Mouse (Mus musculus): ENCODE data around the gene Cdh13. TPM values are rescaled to one million over a fixed set of nuclear protein-coding genes. Genes with fewer than 3 reads are reported as not detected.
"Not testable (repeated sequence)": the region's sequence is repeated elsewhere in the genome, so short reads cannot be mapped to it uniquely, and the experiment has no call there.

Cdh13 gene
- total RNA-seq, 1 experiment from 2014 or later: 6.3 TPM

DNA sequence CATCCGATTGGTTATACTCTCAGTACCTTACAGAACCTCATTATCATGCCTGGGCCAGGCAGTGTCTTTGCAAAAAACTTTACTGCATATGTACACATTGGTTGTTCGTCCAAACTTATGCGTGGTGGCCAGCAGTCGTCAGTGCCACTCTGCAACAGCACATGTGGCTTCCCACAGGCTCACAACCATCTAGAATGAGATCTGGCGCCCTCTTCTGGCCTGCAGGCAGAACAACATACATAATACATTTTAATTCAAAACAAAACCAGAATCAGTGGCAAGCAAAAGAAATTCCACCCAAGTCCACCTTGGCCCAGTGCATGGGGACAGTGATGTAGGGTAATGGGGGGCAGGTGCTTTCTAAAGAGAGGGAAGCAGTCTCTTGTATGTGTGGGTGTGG is 1073.1 kb downstream of the Cdh13 start:
- DNase-seq: not testable (repeated sequence)

DNA sequence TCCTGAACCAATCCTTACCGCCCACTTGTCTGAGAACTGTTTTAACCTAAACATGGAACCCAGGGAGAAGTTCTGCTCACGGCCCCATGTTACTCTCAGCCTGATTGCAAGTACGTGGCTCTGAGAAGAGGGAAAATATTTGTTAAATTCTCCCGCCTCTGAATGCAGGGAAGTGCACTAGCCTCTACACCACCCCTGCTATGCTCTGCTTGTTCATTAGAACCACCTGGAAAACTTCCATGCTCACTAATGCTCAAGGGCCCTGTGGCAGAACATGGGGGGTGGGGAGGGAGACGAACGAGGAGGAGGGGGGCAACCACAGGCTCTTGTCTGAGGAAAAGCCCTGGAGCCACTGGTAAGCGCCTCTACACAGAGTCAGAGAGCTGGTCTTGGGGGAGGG is 1074.6 kb downstream of the Cdh13 start:
- no peak for DNase-seq

- DNase-seq: peak; percentile 81
Observed at GRCm38 (mm10) chr8:119358836-119359235, 1075.3 kb downstream of the Cdh13 start.

DNA sequence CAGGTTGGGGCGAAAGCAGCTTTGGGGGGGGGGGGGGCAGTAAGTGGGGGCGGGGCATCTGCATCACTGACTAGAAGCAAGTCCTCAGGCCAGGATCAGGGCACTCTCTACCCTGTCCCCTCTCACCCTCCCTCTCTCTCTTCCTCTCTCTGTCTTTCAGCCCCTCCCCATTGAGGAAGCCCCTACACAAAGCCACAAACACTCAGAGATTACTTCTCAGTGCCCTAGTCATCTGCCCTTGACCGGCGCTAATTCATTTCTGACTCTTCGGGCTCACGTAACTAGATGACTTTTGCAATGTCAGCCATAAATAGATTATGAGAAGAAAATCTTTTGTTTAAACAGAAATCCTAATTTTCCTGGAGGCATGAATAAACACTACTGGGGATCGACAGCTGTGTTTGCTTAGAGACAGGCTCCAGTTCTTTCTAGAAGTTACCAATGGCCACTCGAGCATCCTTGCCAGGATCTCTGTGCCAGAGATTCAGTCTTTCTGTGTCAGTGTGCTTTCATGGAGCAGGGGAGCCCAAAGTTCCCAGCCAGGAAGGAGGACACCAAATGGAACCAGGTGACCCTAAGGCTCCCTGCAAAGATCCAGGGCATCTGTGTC is 1077.3 kb downstream of the Cdh13 start:
- DNase-seq: no peak
